Mouse (Mus musculus): ENCODE data around the gene Senp1.

DNA sequence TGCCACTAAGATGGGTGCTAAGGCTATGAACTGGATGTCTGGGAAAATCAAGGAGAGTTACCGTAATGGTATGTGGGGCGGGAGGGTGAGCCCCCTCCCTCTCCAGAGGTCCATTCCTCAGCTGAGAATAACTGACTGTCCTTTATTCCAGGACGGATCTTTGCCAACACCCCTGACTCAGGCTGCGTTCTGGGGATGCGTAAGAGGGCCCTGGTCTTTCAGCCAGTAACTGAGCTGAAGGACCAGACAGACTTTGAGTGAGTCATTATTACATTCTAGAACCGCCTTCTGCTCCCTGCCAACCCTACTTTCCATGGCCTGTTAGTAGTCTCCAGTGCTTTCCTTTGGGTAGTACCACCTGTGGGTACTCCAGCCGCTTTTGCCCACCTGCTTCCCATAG lies 37.9 kb upstream of the Senp1 start:
- no peak for TF ChIP-seq GATA1 (IDR thresholded peaks at IDR 0.05; ENCODE audit: low read length)
- no peak for TF ChIP-seq TAL1 (IDR thresholded peaks at IDR 0.05; ENCODE audit: low read length)

Measured in erythroblast, embryonic 14.5 days (primary cell).